Mouse (Mus musculus) frontal cortex, postnatal 25 days (tissue): ENCODE data around the gene Acvr2b.
A peak's percentile ranks its signal among the peaks of the same experiment; 100 is the strongest.
"Not testable (repeated sequence)": the region's sequence is repeated elsewhere in the genome, so short reads cannot be mapped to it uniquely, and the experiment has no call there.

Experiments
- DNase-seq, 2 experiments: peaks; one replicate each; pipeline ENCODE4 v3.0.0; 2022; ENCODE audit warnings: low spot score in 2 of 2

Acvr2b gene

DNA sequence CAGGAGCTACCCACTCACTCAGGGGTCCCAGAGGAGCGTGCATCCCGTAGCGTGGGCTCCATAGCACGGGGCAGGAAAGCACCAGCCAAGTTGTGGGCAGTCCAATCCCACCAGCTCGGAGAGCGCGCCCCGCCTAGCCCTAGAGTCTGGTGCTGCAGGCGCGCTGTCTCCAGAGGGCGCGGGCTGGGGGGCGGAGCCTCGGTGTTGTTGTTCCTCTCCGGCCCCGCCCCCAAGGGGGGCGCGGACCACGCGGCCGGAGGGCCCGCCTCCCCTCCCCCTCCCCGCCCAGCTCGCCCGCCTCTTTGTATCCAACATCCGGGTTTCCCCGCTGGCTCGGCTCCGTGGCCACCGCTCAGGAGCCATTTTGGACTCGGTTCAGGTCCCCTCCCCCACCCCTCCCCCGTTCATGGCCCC is at the start of gene Acvr2b:
Acvr2b (plus strand) TSS at position 318 of the 414 bp plus-strand sequence.
- DNase-seq = peak; percentile 72 to 82

DNA sequence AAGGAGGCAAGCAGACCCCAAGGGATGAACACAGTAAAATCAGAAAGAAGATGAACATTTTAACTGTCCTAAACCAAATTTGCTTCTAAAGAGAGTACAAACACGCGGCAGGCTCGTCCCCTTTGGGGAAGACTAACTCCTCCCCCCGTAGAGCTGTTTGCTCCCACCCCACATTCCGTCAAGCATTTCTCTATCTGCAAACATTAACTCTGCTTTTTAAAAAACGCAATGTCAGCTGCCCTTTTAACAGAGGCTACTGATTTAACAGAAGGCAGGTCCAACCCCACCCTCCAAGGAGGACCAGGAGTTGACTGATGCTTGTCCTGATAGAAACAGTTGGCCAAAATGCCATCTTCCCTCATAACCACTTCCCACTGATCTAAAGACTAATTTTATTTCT is 48.0 kb upstream of the Acvr2b start:
- no peak for DNase-seq

DNA sequence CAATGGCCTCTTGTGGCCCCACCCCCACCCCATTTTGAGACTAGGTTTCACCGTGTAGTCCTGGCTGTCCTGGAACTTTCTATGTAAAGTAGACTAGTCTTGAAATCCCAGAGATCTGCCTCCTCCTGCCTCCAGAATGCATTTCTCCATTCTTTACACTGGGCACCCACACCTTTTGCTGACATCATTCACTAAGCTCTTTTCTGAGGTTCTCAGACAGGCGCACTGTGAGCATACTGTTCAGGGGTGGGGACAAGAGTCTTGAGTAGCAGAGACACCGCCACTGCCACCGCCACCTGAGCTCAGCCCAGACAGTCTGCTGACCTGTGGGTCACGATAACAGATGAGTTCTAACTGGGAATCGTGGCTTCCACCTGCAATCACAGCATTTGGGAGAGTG is 46.0 kb upstream of the Acvr2b start:
- no peak for DNase-seq

DNA sequence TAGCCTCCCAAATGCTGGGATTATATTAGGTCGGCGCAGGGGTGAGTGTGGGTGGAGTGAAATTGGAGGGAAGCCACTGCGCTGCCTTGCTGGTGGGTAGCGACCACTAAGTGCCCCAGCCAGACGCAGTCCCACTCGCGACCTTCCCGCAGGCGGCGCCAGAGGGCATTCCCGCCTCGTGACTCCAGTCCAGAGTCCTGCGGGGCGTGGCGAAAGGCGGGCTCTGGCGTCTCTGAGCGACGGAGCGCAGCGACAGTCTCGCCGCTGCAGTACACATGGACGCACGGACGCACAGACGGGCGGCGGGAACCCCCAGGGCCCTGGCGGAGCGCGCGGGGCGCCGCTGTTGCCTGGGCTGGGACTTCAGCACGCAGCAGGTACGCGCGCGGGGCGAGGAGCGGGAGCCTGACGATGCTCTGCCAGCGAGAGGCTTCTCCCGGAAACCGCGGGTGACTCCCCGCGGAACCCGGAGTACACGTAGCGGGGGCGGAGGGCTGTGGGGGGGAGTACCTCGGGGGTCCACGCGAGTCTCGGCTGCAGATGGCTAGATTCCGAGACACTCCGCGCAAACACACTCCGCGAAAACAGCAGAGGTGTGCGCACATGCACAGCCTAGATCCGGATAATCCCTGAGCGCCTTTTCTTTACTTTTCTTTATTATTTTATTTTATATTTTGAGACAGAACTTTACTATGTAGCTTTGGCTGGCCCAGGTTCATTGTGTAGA is 44.4 kb upstream of the Acvr2b start, which contains the start of gene Xylb:
Xylb (plus strand) TSS at position 51 of the 727 bp plus-strand sequence.
- DNase-seq = peak; percentile 78 to 87

DNA sequence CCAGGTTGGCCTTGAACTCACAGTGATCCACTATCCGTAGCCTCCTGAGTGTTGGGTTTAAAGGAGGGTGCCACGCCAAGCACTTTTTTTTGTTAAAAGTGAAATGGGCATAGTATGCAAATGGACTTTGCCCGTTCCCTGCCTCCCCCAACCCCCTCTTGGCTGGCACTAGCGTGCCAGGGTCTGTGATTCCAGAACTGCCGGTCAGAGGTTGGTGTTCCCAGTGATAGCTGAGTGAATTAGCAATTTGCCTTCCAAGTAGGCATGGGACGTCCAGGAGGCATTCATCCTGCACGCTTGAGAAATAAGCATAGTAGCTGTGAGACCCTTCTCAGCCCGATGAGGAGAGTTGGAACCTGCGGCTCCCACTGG is 43.9 kb upstream of the Acvr2b start:
- DNase-seq = no peak

DNA sequence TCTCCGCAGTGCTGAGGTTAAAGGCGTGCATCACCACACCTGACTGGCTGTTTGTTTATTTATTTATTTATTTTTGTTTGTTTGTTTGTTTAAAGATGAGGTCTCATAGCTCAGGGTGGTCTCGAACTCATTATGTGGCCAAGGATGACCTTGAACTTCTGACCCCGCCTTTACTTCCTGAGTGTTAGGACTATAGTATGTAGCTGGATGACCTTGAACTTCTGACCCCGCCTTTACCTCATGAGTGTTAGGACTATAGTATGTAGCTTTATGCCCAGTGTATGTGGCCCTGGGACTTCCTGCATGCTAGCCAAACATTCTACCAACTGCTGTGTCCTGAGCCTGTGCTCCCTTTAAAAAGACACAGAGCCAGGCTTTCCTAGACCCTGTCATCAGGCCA is 40.5 kb upstream of the Acvr2b start:
- DNase-seq = no peak

DNA sequence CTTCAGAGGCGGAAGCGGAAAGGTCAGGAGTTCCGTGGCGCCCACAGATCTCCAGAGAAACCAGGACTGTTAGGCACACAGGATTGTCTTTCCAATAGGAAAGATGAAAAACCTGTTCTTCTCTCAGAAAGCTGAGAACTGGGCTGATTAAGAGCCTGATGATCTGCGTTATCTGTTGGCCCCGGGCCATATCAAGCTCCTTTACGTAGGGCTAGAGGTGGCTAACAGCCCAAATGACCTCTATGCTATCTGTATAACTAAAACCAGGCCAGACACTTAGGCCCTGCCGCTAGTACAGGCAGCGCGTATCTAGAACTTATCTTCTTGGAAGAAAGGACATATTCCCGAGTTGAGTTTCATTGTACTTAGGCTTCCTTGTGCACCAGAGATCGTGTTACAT is 38.7 kb upstream of the Acvr2b start:
- DNase-seq = no peak

DNA sequence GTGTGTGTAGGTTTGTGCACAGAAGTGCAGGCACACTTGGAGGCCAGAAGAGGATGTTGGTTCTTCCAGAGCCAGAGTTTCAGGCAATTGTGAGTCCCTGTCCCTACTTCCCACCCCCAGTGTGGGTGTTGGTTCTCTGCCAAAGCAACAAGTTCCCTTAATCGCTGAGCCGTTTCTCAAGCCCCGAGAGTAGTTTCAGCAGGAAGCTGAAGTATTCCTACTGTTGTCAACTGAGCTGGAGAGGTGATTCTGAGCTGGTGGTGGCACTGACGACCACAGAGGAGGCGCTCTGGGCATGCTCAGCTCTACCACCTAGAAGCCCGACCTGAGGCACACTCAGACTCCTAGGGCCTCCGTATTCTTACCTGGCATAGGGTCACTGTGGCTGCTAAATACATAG is 36.6 kb upstream of the Acvr2b start, which contains the start of gene Slc22a14:
Slc22a14 (minus strand) TSS at position 270 of the 400 bp plus-strand sequence.
- DNase-seq = no peak

DNA sequence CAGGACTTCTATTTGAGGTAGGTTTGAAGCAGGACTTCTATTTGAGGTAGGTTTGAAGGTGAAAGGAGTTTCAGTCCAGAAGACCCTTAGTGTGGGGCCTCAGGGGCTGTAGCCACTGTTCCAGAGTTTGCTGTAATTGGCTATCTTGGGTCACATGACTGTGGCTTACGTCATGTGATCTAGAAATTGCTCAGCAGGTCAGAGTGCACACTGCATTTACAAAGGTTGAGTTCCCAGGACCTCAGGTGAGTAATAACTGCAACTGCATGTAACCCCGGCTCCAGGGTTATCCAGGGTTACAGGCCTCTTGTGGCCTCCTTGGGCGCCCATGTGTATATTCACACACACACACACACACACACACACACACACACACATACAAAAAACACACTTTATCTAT is 33.6 kb upstream of the Acvr2b start:
- no peak for DNase-seq

DNA sequence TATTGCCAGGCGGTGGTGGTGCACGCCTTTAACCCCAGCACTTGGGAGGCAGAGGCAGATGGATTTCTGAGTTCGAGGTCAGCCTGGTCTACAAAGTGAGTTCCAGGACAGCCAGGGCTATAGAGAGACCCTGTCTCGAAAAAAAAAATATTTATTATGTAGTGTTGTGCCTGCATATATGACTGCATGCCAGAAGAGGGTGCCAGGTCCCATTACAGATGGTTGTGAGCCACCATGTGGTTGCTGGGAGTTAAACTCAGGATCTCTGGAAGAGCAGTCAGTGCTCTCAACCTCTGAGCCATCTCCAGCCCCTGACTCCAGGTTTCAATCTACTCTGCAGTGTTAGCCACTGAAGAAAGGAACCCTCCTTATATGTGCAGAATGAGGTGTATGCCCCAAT is 31.1 kb upstream of the Acvr2b start:
- not testable (repeated sequence) for DNase-seq

DNA sequence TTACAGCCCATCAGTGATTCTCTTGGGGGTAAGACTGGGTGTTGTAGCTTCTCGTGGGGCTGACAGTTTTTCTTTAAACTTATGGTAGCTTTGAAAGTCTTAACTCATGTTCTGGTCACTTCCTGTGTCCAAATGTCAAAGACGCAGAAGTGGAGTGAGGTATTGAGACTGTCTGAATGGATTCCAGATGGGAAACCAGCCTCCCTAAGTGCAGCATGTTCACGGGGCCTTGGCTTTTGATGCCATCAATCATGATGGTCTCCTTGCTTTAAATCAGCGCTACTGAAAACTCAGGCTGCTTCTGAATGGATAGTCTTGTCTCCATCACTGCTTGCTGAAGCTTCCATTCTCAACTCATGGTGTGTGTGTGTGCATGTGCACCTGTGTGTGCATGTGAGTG is 30.7 kb upstream of the Acvr2b start:
- no peak for DNase-seq

DNA sequence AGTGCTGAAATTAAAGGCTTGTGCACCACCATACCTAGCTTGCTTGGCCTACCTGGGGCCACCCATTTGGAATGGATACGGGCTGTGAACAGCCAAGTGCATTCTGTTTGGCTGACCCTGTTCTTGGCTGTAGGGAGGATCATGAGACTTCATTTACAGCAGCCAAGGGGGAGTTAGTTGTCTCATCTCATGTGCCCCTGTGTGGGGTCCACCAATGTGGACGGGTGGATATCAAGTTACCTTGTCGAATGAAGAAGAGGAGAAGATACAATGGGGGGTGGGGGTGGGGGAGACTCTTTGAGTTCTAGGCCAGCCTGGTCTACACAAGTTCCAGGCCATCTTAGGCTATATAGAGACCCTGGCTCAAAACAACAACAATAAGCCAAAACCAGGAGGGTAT is 26.9 kb upstream of the Acvr2b start:
- DNase-seq = no peak

DNA sequence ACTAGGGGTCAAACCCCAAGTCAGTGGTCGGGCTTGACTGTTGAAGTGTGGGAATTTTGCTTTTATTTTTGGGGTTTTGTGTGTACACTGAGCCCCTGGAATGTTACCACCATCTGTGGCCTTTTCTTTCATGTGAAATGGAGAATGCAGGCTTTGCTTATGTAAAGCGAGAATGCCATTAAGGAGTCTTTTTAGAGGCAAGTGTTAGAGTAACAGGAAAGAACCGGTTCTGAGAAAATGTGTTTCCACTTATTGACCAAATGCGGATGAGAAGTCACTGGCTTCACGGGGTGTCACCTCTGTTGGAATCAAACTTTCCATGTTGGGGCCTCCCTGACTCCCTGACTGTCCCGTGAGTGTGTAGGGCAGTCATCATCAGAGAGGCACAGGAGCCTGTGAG is 26.4 kb upstream of the Acvr2b start:
- DNase-seq = no peak

DNA sequence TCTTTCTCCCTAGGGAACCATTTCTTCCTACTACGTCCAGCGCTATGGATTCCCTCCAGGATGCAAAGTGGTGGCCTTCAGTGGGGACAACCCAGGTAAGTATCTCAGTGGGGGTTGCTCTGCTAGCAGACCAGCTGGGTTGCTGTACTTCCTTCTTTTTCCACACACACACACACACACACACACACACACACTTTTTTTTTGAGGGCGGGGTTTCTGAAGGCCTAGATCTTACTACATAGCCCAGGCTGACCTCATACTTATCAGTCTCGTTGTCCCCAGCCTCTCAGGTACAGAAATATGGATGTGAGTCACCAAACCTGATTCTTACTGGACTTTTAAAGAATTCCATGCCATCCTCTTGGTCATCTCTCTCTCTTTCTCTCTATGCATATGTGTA is 23.7 kb upstream of the Acvr2b start:
- DNase-seq = no peak

DNA sequence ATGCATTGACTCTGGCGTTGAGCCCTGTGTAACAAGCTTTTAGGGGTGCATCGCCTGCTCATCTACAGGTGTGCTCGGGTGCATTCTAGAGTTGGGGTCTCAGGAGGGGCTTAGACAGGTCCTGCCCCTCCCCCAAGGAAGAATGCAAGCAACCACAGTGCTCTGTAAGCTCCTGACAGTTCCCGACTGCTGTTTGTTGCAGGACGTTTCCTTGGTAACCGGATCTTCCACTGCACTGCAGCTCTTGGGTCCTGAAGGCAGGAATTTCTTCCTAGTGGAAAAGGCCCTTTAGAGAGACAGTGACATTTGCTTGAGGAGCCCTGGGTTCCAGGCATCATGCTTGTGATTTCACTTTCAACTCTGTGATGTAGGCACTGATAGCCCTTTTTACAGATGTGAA is 19.3 kb upstream of the Acvr2b start:
- DNase-seq = no peak

DNA sequence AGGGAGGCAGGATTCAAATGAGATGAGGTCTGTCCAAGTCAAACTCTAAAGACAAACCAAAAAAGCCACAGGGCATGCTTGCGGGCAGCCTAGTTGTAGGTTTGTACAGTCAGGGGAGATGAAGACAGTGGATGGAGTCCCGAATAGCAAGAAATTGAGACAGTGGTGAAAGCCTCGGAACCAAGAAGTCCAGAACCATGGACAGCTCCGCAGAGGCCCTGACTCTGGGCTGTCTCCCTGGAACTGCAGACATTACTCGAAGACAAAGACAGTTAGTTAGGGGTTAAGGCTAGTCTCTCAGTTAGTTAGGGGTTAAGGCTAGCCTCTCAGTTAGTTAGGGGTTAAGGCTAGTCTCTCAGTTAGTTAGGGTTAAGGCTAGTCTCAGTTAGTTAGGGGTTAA is 13.0 kb upstream of the Acvr2b start:
- DNase-seq = no peak

DNA sequence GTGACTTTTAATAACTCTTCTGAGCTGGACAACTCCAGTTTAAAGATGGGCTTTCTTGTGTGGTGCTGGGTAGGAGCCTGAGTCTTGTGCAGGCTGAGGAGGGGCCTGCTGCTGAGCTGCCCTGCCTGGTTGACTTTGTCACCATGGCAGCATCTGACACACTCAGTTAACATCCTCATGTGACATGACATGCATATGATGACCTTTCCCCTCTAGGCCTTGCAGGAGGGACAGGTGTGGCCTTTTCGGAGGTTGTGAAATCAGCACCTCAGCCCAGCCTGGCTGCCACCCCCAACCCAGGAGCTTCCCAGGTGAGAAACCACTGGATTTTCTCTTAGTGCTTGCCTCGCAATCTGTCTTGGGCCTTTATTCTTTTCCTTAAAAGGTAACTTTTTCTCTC is 11.7 kb upstream of the Acvr2b start:
- DNase-seq = no peak

DNA sequence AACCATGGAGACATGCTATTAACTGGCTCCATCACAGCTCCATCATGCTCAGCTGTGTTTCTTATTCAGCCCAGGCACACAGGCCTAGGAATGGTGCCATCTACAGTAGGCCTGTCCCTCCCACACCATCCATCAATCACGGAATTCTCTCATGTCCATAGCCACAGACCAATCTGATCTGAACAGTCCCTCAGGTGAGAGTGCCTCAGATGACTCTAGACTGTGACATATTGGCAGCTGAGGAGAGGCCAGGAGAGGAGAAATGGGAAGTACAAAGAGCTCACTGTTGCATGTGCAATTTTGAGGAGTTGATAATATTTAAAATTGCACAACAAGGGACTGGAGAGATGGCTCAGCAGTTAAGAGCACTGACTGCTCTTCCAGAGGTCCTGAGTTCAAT is 7.1 kb upstream of the Acvr2b start:
- DNase-seq = no peak

DNA sequence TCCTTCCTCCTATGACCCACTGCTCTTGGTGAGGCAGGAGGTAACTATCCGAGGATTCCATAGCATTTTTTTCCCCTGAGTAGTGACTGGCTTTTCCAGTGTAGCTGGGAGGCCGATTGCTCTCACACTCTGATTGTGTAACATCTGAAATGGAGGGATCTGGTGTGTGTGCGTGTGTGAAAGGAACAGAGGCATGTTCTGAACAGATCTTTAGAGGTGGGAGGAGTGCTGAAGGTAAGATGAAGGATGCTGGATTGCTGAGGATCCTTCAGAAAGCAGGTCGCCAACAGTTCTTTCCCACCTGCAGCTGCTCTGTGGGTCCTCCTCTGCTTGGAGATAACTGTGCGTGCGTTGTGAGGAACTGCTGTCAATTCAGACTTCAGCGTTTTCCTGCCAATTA is 567 bp upstream of the Acvr2b start:
- DNase-seq = peak in 1 of 2 experiments; percentile 18

DNA sequence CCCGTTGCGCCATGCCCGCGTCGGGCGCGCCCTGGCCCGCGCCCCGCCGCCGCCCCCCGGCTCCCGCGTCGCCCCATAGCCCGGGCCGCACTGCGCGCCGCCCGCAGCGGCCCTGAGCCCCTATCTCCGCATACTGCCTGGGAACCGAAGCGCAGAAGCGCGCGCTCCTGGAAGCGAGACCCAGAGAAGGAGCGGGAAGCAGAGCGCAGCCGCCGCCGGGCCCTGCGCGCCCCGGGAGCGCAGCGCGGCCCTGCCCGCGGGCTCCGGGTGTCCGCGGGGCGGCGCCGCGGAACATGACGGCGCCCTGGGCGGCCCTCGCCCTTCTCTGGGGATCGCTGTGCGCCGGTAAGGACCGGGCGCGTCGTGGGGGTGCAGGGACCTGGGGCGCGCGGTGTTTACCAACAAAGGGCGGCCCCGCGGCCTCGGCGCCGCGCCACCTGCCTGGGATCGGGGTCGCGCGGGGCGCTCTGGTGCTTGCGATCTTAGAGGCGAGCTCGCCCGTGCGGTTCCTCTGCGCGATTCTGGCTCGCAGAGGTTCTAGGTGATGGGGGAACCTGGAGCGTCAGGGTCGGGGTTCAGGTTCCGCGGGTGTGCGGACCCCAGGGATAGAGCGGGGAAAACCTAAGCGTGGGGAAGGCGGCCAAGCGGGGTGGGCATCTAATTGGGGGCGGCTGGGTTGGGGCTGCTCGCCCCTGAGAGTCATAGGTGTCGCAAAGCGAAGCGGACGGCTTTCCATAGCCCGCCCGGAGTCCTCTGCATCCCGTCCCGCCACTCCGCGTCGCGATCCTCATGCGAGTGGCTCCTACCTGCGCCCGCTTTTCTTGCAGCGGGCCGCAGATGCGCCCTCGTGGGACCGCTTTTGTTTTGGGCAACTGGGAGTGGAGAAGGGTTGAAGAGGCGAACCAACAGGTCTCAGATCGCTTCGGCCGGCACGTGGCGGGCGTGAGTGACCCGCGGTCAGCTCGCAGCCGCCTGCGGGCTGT is 626 bp downstream of the Acvr2b start:
- peak; percentile 28 to 45 for DNase-seq

DNA sequence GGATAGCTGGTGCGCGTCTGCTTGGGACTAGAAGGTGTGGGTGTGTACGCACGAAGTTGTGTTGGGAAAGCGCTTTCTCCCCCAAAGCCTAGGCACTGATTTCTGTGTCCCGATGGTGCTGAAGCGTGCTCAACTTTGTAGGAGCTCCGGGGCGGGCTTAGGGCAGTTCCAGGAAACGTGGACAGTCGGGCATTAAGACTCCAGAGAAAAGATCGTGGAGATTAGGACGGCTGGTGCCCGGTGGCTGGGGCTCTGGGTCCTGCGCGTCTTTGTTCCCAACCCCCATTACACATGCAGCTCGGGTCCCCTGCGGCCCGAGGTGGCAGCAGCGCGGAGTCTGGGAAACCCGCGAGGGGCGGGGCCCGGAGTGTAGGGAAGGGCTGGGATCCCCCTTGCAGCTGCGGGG is 1.3 kb downstream of the Acvr2b start:
- DNase-seq = peak in 1 of 2 experiments; percentile 13

DNA sequence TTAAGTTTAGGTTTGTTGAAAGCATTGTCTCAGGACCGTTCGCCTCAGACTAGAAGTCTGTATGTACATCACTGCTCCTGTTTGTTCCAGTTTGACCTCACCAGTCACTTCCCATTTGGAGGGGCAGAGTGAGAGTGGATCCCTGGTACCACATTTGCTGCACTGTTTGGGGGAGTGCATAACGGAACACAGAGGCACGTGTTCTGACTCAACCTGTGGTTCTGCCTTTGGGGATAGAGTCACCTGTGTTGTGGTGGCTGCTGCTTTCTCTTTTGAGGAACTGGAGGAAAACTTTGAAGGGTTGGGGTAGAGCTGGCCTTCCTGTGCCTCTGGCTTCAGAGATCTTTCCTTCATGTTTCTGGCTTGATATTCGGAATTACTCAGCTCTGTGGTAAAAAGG is 2.2 kb downstream of the Acvr2b start:
- DNase-seq = no peak

DNA sequence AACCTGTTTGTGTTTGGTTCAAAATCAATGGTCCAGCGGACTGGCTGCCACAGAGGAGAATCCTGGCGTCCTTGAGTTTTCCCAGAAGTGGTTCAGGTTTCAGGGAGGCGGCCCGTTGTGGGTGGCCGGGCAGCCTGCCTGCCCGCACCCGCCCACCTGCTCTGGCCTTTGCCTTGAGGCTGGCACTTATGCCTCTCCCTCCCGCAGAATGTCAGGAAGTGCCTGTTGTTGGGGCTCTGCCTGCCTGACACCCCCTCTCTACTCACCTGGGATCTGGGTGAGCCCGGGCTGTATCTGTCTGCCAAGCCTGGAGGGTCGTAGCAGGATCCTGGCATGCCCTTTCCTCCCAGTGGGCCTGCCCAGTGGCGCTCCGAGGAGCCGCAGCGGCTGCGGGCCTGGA is 6.0 kb downstream of the Acvr2b start:
- no peak for DNase-seq
